Mouse (Mus musculus) left cerebral cortex, adult 18-20 months (tissue): ENCODE results near the gene Obox2. TPM values are rescaled to one million over a fixed set of nuclear protein-coding genes. Genes with fewer than 3 reads are reported as not detected.
"Not testable (repeated sequence)": the region's sequence is repeated elsewhere in the genome, so short reads cannot be mapped to it uniquely, and the experiment has no call there.

Source experiments
- DNase-seq, 2 experiments: peaks; one replicate each; pipeline ENCODE4 v3.0.0; 2021 to 2022; ENCODE audit warnings: low spot score in 2 of 2, mixed read lengths in 1 of 2
- long read RNA-seq, 2 experiments: library from polyadenylated mRNA; stranded (forward); transcript quantifications; one replicate each; pipeline ENCODE4 v2.0.0; 2021
- total RNA-seq, 2 experiments: library from RNA; stranded (reverse); gene quantifications; 2 replicates each; pipeline ENCODE4 v1.2.3; 2021

Gene Obox2
- total RNA-seq, result not detected
- long read RNA-seq, experiment 1, result 0 reads
- long read RNA-seq, experiment 2, result 0 reads

DNA sequence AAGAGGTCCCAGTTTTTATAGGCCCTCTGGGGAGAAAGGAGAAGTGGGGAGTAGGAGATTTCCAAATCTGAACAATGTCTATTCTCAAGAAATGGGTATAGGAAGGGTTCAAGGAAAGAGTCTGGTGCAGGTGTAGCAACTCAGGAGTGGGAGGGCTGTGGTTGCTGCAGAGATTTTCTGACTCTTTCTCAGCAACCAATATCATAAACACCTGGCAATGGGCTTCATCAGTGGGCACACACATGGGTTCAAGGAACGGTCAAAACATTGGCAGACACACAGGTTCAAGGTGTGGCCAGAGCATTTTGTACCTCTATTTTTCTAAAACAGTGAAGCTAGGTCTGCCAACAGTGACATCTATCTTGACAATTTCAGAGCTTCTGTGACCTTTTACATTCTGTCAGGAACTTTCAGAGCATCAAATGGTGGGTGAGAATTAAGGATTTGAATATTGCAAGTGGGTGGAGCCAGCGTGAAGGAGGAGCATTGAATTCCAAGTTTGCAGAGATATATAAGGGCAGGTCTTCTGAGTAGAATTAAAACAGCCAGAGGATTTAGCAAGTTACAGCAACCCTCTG, at the start of gene Obox2, which contains the start of gene Obox1:
Obox2 (plus strand) TSS at position 301 of the 578 bp plus-strand sequence.
Obox1 (plus strand) TSS at position 528 of the 578 bp plus-strand sequence.
- DNase-seq, result not testable (repeated sequence)

DNA sequence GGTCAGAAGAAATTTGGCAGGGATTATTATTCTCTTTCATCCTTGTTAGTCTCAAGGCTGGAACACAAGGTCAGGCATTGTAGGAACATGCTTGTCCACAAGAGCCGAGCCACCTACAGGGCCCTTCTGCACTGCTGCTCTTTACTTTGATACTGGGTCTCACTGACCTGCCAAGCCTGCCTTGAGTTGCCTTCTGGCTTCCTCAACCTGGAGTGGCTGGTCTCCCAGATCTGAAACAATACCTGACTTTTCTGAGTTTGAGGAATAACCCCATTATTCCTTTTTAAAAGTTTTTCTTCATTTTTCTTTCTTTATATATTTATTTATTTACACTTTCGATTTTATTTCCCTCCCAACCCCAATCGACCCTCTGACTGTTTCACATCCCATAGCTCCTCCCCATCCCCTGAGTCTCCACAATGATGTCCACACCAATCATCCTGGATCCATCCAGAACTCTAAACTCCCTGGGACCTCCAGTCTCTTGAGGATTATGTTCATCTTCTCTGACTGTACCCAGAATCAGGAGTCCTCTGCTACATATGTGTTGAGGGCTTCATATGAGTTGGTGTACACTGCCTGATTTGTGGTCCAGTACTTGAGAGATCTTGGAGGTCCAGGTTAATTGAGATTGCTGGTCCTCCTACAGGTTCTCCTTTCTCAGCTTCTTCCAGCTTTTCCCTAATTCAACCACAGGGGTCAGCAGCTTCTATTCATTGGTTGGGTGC, 10.8 kb downstream of the Obox2 start:
- DNase-seq, result not testable (repeated sequence)

DNA sequence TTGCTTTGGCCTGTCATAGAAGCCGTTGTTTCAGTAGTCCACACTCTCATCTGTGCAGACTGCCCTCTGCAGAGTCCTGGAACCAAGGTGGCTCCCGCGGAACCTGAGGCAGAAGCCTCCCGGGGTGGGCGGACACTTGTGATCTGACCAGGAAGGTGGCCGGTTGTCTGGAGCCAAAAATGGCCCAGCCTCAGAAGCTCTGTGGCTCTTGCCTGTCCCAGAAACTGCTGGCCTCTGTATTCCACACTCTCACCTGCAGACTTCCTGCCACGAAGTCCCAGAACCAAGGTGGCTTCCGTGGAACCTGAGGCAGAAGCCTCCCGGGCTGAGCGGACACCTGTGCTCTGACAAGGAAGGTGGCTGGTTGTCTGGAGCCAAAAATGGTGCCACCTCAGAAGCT, 18.3 kb downstream of the Obox2 start:
- DNase-seq, result not testable (repeated sequence)

DNA sequence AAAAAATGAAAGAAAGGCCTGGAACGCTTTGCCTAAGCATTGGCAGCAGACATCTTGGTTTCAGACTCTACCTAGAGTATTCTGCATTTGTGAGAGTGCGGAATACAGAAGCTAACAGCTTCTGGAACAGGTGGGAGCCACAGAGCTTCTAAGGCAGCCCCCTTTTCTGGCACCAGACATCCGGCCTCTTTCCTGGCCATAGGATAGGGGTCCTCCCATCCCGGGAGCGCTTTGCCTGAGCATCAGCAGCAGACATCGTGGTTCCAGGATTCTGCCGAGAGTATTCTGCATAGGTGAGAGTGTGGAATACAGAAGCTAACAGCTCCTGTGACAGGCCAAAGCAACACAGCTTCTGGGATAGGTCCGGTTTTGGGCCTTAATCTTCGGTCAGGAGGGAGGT, 29.5 kb downstream of the Obox2 start:
- not testable (repeated sequence) for DNase-seq

DNA sequence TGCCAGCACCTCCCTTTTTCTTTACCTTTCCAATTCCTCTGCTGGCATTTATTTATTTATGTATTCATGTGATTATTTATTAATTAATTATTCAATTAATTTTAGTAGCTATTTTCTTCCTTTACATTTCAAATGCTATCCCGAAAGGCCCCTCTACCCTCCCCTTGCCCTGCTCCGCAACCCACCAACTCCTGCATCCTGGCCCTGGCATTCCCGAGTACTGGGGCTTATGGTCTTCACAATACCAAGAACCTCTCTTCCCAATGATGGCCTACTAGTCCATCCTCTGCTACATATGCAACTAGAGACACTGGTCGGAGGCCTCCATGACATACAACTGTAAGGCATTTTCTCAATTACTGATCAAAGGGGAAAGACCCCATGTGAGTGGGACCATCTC, 37.0 kb downstream of the Obox2 start:
- not testable (repeated sequence) for DNase-seq

Other genes starting within 250 kb of the Obox2 start
- not detected for gene Obox1, start 227 bp downstream of the Obox2 start, total RNA-seq